Mouse (Mus musculus): ENCODE data around the gene Strap. TPM values are rescaled to one million over a fixed set of nuclear protein-coding genes. Genes with fewer than 3 reads are reported as not detected.

Gene Strap
- total RNA-seq, 2 experiments from 2014 or later = 116 to 155 TPM

DNA sequence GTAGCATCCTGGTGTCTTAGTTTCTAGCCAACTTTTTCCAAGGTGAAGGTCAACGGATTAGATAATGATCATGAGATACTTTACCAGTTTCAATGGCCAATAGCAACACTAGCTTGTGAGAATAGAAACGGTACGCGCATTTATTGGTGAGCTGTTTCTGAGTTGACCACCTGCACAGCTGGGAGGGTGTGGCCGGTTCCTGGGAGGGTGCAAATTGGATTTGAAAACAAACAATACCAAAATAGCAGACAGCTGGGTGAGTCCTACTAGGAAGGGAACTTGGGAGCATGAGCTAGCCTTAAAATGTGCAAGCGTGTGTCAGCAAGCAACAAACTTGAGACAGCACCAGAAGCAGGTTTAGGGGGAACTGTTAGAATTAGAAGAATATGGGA, 38.8 kb downstream of the Strap start:
- no peak for ATAC-seq (replicated peaks; ENCODE audit: poor library complexity, severe bottlenecking)

DNA sequence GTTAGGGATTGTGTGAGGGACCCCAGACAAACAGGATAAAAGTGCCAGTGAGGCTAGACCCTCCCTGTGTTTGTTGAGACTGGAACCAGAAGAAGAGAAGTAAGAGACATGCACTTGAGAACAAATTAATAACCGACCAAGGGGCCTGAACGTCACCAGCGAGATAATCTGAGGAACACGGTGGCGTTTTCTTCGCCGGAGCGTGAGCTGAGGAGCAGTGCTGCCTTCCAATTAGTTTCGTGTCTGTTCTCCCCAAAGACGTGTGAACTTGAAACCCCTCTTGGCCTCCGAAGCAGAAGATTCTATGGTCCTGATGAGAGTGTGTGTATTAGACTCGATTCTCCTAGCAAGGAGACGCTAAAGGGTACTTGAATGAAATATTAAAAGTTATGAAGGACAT, 39.3 kb downstream of the Strap start:
- no peak for ATAC-seq (replicated peaks; ENCODE audit: poor library complexity, severe bottlenecking)

DNA sequence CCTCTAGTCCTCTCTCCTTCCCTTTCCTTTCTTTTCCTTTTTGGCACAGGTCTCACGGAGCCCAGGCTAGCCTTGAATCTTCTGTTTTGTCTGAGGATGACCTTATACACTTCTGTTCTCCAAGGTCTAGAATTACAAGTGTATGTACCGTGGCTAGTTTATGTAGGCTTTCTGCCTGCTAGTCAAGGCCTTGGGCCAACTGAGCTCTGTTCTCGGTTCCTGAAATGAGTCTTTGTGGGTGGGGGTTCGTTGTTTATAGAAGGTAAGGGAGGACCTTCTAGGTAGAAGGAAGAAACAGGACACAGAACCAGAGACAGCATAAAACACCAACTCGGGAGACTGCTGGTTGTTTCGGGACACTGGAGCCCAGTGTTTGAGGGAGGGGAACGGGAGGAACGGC, 40.3 kb downstream of the Strap start:
- ATAC-seq (replicated peaks; ENCODE audit: poor library complexity, severe bottlenecking) = no peak

DNA sequence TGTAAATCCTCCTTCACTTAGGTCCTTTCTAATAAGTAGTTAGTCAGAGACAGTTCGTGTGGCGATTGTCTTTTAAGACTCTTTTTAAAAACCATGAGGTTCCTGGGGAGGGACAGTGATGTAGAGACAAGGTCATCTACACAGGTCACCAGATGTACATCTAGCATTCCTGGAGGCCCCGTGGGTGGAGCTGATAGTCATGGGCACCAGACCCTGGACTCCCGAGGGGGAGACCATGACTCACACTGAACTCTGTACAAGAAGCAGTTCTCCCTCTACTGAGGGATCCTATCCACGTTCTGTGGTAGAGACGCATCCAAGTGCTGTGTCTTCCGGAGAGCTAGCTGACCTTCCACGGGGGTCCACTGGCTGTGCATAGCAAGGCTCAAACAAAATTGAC, 42.1 kb downstream of the Strap start:
- no peak for ATAC-seq (replicated peaks; ENCODE audit: poor library complexity, severe bottlenecking)

DNA sequence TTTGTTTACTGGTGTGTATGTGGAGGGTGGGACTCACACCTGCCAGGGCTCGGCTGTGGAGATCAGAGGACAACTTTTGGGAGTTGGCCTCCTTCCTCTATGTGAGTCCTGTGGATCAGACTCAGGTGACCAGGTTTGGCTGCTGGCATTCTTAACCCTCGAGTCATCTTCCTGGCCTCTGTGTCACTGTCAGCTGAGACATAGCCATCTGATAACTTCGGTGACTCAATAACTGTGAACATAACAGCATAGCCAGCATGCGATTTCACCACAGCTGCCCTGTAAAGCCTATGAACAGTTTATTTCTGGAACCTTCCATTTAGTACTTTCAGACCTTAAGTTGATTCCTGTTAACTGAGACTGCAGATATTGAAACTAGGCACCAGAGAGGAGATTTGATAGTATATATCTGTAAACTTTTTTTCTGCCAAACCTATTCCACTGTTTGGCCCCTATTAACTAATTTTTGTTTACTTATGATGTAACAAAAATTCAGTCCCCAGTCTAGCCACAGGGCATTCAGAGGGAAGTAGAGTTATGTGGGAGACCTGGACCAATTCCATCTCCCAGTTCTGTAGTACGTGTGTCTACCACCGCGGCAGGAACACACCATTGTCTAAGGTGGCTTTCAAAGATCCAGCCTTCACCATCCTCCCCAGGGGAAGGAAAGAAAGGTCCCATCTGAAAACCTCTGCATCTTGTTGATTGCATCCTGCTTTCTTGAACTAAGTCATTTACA, 49.2 kb downstream of the Strap start:
- peak; percentile 66 for ATAC-seq (replicated peaks; ENCODE audit: poor library complexity, severe bottlenecking)

DNA sequence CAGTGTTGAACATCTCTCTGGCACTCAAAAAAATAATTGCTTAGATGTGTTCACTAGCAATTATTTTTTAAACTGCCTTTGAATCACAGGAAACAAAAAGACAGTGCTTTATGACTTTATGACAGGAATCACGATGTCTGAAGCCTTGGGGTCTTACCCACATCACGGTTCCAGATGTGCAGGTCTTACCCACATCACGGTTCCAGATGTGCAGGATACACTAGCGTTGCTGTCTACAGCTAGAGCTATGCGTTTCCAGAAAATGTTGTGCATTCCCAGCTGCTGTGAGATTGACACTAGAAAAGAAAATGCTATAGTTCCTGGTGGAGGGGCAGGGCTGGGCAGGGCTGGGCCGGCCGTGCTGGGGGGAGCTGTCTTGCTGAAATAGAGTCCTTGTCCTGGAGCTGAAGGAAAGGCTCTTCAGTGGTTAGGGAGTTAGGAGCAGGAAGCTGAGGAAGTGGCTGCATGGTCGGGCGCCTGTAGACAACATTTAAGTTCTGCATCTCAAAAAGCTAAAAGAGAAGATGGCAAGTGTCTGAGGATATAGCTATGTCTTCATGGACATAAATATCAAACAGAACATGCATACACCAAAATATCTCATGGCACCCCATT, 54.2 kb downstream of the Strap start:
- ATAC-seq (replicated peaks; ENCODE audit: poor library complexity, severe bottlenecking) = peak; percentile 30; the same call in 1 of the 2 replicates

DNA sequence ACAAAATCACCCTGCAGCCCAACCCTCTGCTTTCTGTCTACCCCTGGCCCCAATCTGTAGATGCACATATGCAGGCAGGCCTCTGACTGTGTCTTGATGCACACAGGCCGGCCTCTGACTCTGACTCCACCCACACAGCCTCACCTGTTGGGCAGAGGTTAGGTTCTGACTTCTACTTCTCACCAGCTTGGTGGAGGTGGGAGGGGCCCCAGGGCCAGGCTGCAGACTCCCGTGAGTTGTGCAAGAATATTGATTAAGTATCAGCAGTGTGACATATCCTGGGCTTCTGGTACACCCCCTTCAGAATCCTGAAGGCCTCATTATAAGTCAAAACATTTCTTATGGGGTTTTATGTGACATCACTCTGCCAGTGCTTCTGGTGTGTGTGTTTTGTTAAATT, 54.8 kb downstream of the Strap start:
- ATAC-seq (replicated peaks; ENCODE audit: poor library complexity, severe bottlenecking) = no peak; the same call in 1 of the 2 replicates

DNA sequence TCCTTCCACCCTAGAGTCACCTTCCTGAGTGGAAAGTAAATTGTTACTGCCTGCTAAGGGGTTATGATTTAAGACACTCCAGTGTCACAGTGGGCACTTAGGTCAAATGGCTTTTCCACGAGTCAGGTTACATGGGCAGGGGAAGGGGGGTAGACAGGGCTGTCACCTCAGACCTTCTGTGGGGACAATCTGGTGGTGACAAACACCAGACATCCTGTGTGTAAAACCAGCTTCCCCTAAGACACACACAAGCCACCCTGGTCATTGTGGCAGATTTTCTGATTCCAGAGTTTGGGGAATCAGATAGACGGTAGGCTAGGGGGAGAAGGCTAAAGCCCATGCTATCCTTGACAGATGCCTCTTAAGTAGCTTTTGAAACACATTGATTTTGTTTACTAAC, 60.6 kb downstream of the Strap start:
- ATAC-seq (replicated peaks; ENCODE audit: poor library complexity, severe bottlenecking) = peak; percentile 28

DNA sequence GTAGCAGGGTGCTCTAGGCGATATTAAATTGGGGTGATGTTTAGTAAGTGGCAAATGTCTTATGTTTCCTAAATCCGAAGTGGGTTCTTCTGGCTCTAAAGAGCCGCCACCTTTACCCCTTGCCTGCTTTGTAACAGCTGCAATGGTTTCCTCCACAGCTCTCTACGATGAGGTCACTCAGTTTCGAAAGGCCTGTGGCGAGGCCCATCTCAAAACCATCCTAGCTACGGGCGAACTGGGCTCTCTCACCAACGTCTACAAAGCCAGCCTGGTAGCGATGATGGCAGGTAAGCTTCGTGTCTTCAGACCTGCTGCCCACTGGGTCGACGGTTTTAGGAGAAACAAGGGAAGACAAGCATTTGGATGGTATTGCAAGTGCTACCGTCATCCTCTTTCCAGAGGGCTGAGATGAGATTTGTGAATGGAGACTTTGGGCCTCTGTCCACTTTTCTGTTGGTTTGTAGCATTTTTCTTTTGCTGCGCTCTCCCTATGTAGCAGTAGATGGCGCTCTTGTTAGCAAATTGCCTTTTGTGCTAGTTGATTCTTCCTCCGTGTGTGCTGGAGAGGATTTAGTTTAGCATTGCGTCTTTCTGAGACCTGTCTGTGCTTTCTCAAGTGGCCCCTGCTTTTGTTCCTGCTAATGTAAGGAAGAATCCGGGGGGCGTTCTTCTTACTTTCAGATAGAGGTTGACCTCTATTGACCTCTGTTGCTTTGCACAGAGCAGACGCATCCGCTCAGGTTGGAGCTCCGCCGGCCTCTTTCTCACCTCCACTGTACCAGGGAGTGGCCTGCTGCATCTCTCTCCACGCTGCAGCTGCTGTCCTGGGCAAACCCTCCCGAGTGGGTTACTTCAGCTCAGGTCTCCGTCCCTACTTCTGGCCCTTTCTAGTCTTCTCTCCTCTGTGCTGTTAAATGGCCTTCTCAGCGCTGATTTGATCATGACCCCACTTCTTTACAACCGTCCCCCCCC, 62.0 kb downstream of the Strap start:
- peak; percentile 60 for ATAC-seq (replicated peaks; ENCODE audit: poor library complexity, severe bottlenecking)

DNA sequence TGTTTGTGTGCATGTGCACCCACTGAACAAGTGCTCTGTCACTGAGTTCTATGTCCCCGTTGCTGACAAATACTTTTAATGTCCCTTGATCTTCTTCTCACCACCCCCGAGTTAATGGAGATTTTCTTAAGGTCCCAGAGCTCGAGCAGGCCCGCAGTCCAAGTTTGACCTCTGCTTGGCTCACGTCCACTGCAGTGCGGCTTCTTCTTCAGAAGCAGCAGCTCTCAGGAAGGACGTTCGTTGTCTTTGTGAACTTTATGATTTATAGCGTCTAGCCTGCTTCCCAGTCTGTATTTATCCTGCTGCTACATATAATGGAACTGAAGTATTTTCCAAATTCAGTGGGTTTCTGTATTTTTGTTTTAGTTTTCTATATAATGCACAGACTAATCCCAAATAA, 64.4 kb downstream of the Strap start:
- no peak for ATAC-seq (replicated peaks; ENCODE audit: poor library complexity, severe bottlenecking)

Other genes starting within 250 kb of the Strap start
- gene Eps8, start 80.2 kb upstream of the Strap start, total RNA-seq (2014; fragmentation: Nextera tagmentation) = 1.3 and 2.1 TPM in 2 replicates
- gene Eps8, start 80.2 kb upstream of the Strap start, total RNA-seq (2017) = 2.8 and 3.9 TPM in 2 replicates
- 46.0 and 48.5 TPM in 2 replicates for gene Dera, start 19.5 kb downstream of the Strap start, total RNA-seq (2014; fragmentation: Nextera tagmentation)
- 113 and 143 TPM in 2 replicates for gene Dera, start 19.5 kb downstream of the Strap start, total RNA-seq (2017)

Measured in granulocyte monocyte progenitor cell, adult 5-6 weeks (primary cell).